Mouse (Mus musculus) cerebellum, postnatal 4 days (tissue): ENCODE measurements around the gene Ehd1.
A peak's percentile ranks its signal among the peaks of the same experiment; 100 is the strongest.
"Not testable (repeated sequence)": the region's sequence is repeated elsewhere in the genome, so short reads cannot be mapped to it uniquely, and the experiment has no call there.

ENCODE experiments used
- DNase-seq, 2 experiments: peaks; one replicate each; pipeline ENCODE4 v3.0.0; 2022; ENCODE audit warnings: low spot score in 2 of 2, mixed read lengths in 1 of 2

The Ehd1 gene

GRCm38 (mm10) chr19:6279481-6280144 lies 3.1 kb downstream of the Ehd1 start:
- DNase-seq, result no peak

- DNase-seq, result no peak
These were observed 4.0 kb downstream of the Ehd1 start for GRCm38 (mm10) chr19:6280554-6280953.

- DNase-seq, result no peak
These were observed 4.8 kb downstream of the Ehd1 start for GRCm38 (mm10) chr19:6281122-6282020.

GRCm38 (mm10) chr19:6283001-6283400 lies 6.5 kb downstream of the Ehd1 start:
- no peak for DNase-seq

- no peak for DNase-seq
These were observed 8.0 kb downstream of the Ehd1 start for GRCm38 (mm10) chr19:6284502-6284901.

GRCm38 (mm10) chr19:6285226-6285625 lies 8.7 kb downstream of the Ehd1 start:
- no peak for DNase-seq

GRCm38 (mm10) chr19:6285632-6286433 lies 9.3 kb downstream of the Ehd1 start:
- no peak for DNase-seq

- DNase-seq, result peak in 1 of 2 experiments; percentile 40
These were observed 10.2 kb downstream of the Ehd1 start for GRCm38 (mm10) chr19:6286434-6287401.

- no peak for DNase-seq
These were observed 11.8 kb downstream of the Ehd1 start for GRCm38 (mm10) chr19:6288236-6288894.

- DNase-seq, result no peak
These were observed 13.2 kb downstream of the Ehd1 start for GRCm38 (mm10) chr19:6289696-6290238.

GRCm38 (mm10) chr19:6290720-6291116 lies 14.2 kb downstream of the Ehd1 start:
- DNase-seq, result not testable (repeated sequence)

GRCm38 (mm10) chr19:6291117-6291781 lies 14.7 kb downstream of the Ehd1 start:
- DNase-seq, result no peak

- DNase-seq, result no peak
These were observed 15.7 kb downstream of the Ehd1 start for GRCm38 (mm10) chr19:6292262-6292661.

GRCm38 (mm10) chr19:6294301-6294700 lies 17.8 kb downstream of the Ehd1 start:
- DNase-seq, result no peak

- no peak for DNase-seq
These were observed 20.2 kb downstream of the Ehd1 start for GRCm38 (mm10) chr19:6296551-6297210.

GRCm38 (mm10) chr19:6297641-6298040 lies 21.1 kb downstream of the Ehd1 start:
- DNase-seq, result no peak

GRCm38 (mm10) chr19:6299003-6299402 lies 22.5 kb downstream of the Ehd1 start:
- no peak for DNase-seq

- DNase-seq, result no peak
These were observed 23.1 kb downstream of the Ehd1 start for GRCm38 (mm10) chr19:6299450-6300267.
